Mouse (Mus musculus): ENCODE data around the gene Gm42420.

The Gm42420 gene

DNA sequence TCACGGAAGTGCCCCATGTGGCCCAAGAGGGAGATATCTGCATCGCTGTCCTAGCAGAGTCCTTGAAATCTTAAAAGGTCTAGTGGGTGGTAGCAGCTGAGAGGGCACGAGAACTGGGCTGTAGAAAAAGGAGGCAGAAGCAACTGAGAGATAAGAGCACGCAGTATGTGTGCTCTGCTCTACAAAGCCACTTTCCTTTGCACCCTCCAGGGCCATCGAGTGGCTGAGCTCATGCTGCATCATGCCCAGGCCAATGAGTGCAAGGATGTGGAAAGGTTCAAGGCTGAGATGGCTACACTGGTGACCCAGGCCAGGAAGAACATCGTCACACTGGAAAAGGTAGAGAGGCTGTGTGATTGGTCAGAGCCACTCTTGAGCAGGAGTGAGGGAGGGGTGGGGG lies at the start of gene Gm42420:
Gene Gm42420 (plus strand): TSS at position 237 of the 400 bp plus-strand sequence.
- DNase-seq = no peak

DNA sequence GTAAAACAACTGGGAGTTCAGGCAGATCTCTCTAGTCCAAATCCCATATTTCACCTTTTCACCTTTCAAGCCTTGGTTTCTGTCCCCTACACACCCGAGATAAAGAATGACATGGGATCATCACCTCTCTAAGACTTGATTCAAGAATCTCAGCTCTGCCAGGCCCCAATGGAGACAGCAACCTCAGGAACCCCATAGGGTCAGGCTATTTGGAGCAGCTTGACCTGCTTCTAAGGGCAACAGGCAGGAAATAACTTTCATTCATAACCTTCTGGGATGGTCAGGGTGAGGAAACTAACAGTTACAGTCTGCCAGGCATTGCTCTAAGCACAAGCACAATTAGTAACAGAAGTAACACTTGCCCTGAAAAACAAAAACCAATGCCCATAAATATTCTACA lies 48.9 kb upstream of the Gm42420 start:
- DNase-seq = peak; percentile 85

DNA sequence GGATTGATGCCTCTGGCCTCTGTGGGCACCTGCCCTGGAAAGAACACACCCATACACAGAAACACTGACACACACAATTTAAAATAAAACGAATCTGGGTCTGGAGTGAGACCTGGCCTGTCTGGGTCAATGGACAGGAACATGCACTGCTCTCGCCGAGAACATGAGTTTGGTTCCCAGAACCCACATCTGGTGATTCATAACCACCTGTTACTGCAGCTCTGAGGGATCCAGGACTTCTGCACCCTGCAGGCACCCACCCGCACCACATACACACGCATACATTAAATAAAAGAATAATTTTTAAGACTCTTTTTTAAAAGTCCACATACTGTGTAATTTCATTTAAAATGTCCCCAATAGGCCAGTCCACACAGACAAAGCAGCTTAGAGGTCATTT lies 48.3 kb upstream of the Gm42420 start:
- DNase-seq = peak; percentile 54

DNA sequence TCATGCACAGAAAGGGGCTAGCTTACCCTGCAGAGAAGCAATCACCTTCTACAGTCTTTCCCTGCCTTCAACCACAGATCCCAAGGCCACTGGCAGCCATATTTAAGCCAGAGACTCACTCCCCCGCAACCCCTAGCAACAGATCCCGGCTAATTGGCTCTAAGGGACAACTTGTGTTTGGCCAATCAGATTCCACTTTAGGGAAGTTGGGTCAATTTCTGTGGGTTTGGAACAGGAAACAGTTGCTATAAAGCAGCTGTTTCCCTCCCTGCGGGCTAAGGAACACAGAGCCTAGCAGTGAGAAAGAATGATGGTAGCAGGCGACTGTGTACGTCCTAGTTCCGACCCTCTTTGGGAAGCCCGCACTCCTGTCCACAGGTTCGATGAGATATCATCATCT lies 47.3 kb upstream of the Gm42420 start:
- DNase-seq = peak; percentile 94

DNA sequence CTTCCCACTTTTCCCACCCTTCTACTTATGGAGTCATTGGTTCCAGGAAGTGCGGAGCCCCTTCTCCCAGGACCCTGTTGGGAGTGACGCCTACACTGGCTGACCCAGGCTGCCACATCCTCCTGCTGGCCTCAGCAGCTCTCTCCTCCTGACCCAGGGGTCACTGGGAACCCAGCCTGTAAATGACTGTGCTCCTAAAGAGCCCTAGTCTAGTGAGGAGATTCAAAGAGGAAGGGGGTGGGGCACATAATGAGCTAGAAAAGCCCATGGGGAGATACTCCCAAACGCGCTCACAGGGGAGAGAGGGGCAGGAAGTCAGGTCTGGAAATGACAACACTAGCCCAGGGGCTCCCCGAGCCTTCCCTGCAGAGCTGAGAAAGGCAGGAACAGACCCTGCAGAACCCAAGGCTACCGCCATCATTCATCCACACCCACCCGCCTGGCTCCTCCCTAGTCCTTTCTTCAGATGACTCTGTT lies 45.8 kb upstream of the Gm42420 start:
- DNase-seq = peak; percentile 99

DNA sequence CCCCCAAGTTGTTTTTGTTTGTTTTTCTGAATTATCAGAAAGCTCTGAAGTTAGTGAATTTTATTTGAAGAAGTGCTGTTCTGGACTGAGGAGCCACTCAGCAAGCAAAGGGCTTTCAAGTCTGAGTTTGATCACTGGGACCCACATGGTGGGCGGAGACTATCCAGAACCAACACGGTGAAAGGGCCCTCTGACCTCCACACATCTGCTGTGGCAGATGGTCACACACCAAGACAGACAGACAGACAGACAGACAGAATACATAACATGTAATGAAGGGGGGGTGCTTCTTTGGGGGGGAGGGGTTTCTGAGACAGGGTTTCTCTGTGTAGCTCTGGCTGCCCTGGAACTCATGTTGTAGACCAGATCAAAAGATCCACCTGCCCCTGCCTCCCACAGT lies 45.0 kb upstream of the Gm42420 start:
- no peak for DNase-seq

DNA sequence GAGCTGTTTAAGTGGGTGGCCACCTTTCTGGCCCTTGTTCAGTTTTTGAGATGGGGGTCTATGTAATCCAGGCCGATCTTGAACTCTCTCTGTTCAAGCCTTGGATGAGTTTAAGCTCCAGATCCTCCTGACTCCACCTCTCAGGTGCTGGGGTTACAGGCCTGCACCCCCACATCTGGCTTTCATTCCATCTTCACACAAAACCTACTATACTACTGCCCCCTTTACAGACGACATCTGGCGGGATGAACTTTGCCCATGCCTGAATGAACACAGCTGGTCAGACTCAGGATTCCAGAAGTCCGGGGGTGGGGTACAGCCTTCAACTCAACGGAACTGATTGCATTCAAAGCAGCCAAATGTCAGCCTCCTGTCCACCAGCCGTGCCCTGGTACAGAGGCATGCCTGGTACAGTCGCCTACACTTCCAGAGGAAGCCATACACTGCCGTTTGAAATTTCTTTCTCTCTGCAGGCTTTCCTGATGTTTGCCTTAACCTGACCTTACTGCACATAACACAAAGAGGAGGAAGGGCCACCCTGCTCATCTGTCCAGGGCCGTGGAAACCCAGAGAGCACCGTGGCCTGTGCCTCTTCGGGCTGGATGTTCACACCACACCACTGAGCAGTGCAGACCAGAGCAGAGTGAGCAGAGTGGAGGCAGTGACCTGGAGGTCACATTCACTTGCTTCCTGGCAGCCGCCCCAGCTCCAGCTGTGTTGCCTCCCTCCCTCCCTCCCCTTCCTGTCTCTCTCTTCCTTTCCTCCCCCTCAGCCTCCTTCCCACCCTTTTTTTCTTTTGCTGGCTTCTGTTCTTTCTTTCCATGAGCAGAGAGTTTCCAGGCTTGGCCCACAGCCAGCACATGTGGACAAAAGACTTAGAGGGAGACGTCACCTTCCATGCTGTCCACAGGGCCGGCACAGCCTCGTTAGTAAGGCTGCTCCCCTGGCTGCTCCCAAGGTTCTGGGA lies 42.6 kb upstream of the Gm42420 start:
- DNase-seq = peak; percentile 99

DNA sequence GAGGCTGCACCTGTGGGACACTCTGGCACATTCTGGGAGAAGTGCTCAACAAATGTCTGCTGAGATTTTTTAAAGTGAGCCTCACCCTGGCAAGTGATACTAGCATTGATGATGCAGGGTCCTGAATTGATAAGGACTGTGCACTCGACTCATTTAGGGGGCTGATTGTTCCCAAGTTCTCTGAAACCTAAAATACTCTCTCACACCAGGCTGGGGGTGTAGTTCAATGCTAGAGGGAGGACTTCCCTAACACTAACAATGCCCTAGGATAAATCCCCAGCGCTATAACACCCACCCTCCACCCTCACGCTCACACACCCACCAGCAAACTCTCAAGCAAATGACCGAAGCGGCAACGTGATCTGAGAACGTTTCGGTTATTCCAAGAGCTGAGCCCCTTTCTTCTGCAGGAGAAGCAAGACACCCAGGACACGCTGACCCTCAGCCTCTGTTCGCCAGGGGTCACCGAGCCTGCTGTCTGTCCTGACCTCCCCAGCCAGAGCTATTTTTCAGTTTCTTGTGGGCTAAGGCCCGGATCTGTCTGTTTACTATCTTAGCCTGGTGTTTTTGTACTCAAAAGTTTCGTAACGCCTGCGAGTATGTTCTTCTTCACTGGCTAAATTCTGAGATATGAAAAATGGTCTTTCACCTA lies 41.7 kb upstream of the Gm42420 start:
- DNase-seq = peak; percentile 95

DNA sequence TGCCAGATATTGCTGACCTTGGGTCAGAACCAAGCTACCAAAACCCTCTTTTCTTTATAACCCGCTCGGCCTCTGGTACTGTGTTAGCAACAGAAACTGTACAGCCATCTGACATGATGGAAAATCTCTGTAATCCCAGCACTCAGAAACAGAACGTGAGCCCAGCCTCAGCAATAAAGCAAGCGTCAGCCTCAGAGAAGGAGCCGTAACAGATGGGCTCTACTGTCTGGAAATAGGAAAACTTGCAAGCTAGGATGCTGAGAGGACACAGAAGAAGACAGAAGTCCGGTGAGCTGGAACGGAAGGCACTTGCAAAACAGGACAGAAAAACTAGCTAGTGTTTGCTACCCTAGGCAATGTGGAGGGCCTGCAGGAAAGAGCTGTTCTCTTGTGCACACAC lies 40.1 kb upstream of the Gm42420 start:
- peak; percentile 55 for DNase-seq

DNA sequence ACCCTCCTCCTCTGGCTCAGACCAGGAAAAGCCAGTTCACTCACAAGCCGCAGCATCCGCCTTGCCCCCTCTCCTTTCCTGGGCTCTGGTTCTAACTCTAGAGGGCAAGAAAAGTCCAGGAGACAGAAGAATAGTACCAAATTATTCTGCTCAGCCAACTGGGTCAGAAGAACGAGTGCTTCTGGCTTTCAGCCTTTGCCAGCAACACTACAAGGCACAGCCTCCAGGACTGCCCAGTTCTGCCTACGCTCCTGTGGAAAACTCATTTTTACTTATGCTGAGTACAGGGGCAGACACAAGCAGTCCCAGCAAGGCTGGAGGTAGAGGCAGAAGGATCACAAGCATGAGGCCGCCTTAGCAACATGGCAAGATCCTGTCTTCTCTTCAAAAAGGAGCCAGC lies 37.5 kb upstream of the Gm42420 start:
- peak; percentile 79 for DNase-seq

DNA sequence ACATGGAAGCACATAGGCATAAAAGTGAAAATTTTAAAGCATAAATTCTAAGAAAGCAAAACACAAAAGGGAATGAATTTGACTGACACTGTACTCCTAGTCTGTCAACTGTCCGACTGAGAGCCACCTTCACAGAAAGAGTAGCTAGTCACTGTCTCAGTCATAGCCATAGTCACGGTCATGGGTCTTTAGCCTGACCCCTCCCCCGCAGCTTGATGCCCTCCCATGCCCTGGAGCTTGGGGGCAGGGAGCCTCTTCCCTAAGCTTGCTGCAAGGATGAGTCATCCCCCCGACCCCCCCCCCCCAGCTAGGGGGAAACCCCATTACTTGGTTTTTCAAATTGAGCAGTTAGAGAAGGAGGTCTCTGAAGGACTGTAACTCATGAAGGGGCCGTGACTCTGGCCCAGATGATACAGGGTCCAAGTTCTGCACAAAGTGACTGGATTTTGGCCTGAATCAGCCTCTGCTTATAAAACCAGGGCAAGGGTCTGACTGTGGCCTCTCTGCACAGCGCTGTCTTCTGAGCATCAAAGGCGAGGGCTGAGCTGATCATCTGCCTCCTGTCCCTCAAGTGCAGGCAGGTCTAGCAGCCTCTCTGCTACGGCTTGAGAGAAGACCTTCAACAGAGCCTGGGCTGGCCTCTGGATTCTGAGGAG lies 33.4 kb upstream of the Gm42420 start:
- peak; percentile 87 for DNase-seq

DNA sequence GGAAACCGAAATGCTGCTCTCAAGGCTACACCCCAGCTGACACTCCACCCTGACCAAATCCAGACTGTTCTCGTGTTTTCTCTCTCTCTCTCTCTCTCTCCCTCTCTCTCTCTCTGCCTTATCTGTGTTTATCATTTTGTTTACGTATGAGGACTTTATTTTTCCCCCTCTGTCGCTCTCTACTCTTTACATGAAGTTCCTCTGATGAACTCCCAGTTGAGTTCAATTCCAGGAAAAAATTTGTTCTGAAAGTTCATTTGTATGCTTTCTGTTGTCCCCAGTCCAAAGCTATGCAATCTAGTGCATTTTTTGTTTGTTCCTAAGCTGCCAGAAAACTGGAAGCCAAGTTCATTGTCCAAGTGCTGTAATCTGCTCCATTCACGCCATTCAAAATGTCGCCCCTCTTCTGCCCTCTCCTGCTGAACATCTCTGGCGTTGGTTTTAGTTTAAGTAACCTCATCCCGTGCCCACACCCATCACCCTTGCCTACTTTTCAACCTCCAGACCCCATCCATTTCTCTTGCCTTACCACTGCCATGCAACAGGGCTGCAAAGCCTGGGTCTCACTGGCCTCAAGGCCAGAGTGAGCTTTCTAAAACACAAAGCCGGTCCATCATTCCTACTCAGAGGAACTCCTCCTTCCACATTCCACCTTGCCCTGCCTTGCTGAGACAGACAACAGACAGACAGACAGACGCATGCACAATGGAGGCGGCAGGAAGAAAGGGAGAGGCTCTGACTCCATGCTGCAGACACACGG lies 30.5 kb upstream of the Gm42420 start:
- DNase-seq = peak; percentile 91

DNA sequence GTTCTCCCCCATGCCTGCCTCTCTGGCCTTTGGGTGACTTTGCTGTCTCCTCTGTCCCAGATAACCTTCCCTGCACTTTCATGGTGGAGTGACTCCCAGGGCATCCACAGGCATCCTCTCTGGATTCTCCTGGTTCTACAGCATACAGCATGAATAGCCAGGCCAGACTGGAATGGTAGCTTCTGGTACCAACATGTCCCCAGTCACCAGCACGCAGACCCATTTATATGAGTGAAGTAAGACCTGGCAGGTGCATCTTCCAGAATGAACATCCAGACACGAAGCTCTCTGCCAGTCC lies 30.0 kb upstream of the Gm42420 start:
- DNase-seq = peak; percentile 90

DNA sequence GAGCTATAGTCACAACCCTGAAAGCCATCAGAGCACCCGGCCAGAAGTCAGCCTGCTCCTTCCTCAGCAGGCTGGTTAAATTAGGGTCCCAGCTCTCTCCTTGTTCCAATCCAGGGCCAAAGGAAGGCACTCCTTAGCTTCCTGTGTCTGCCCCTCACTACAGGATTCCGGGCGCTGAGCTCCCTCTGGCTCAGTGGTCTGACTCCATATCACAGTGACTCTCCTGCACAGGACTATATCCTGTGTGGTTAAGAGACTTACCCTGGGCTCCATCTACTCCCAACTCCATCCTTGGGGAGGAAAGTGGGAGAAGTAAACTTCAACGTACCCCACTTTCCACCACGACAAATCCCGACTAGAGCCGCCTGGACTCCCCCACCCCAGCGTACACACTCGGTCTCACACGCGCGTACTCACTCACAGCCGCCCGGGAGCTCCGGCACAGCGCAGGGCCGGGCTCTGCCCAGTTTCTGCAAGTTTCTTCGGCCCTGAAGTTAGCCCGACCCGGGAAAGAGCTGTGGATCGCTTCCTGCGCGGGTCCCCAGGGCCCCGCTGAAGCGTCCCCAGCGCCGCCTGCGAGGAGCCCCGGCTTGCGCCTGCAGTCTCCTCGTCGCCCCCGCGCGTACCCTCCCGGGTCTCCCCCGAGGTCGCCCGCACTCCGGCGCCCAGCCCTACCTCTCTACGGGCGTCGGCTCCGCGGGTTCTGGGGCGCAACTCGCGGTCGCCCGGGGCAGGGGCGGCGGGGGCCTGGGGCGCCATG lies 28.5 kb upstream of the Gm42420 start:
- peak; percentile 96 for DNase-seq

DNA sequence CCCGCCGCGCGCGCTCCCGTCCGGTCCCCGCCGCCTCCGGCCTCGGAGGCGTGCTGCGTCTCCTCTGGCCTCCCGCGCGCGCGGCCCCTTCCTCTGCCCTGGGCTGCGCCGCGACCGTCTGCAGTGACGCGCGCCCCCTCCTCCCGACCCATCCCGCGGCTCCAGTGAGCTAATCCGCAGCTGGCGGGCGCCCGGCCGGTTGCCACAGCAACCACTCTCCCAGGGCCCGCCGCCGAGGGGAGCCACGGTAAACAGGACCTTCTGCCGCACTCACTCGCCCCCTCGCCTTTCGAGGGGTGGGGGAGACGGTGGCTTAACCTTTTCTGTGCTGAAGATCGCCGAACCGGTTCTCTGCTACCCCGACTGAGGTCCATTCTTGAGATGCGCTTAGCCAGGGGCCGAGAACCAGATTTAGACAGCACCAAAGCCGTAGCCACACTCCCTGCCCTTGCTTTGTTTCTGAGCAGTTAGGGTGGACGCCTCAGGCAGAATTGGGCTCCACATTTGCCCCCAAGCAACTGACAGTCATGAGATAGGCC lies 27.8 kb upstream of the Gm42420 start, which contains the start of gene Dennd2a:
Gene Dennd2a (minus strand): TSS at position 145 of the 539 bp plus-strand sequence.
- DNase-seq = peak; percentile 99

DNA sequence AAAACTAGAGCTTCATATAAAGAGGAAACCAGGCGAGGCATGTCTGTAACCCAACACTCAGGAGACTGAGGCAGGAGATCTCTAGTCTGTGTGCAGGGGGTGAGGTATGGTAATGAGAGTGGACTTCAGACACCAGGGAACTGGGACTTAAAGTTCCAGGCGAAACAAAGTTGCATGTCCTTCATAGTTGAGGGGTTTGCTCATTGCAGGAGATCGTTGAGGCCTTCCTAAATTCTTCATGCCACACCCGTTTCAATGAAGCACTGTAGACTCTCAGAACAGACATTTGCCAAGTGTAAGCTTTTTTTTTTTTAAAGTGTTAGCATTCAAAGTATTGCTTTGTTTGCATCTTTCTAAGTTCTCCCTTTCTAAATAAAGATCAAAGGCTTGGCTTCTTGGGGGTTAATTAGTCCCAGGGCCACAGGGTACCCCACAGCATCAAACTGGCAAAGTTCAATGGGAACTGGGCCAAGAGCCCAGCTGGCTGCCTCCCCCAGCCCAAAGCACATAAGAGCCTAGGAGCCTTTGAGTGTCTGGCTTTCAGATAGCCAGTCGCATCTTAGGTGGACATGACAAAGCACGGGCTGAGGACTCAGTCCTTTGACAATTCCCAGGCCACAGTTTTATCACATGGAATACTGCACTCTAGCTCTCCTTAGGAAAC lies 26.1 kb upstream of the Gm42420 start:
- peak; percentile 80 for DNase-seq

DNA sequence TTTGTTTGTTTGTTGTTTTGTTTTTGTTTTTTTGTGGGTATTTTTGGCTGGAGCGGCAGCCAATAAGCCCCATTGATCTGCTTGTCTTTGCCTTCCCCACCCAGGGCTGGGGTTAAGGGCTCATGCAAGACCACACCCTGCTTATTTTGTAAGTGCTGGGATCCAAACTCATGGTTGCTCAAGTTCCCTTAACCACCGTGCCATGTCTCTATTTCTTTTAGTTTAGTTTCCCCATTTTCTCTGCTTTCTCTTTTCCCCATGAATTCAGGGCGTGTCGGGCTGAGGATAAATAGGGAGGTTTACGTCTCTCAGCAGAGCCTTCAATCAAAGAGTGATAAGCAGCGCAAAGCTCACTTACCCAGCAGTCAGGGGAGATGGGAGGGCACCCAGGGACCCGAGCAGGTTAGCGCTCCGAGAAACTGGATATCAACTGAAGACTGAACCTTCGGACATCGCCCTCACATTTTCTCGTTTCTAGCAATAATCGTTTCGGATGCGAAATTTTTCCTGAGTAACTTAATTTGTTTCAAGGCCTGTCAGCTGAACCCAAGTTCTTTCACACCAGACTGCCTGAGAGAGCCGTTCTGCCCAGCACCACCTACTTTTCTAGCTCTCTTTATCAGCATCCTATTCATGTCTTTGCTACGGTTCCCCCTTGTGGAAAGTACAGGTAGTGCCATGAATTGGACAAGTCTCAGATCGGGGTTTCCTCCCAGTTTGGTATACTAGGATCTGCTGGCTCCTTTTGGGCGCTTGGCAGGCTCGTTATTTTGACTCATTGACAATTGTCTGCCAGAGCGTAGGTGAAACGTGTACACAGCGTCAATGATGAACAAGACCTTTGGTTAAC lies 23.2 kb upstream of the Gm42420 start:
- peak; percentile 97 for DNase-seq

DNA sequence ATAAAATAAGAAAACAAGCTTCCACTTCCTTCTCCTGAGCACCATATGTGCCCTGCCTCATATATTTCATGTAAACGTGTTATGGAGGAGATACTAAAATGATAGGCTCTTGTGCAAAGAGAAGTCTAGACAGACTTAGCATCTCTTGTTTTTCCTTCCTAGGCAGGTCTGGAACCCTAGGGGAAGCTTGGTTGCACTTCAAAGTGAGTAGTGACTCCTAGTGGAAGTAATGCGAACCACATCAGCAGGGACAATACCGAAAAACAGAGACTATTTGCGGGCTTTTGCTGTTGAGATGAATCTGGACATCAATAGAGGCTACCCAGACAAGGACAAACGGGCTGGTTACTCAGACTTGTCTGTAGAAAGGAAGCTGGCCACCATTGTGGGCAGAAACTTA lies 18.0 kb upstream of the Gm42420 start:
- no peak for DNase-seq

DNA sequence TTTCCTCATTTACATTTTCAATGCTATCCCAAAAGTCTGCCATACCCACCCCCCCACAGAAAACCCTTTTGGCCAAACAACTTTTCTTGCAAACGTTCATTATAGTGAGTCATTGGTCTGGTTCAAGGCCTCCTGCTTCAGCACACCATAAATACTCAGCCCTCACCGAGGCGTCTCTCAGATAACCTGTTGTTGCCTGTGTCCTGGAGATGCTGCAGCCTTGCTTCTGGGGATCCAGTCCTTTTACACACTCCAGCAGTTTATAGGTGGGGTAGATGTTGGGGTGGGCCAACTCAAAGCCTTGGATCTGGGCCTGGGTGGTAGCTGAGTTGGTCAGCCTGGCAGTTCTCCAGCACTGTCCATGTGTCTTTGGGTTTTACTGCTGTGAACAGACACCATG lies 15.1 kb upstream of the Gm42420 start:
- DNase-seq = no peak

Measured in heart, adult 11 months (tissue).